Mouse (Mus musculus): Measurements from ENCODE around the gene Smap1. TPM values are rescaled to one million over a fixed set of nuclear protein-coding genes. Genes with fewer than 3 reads are reported as not detected.

The Smap1 gene
- 43.9 TPM for polyA plus RNA-seq (2014; fragmentation: Illumina TruSeq; extraction: RNeasy Lipid Tissue Mini Kit (QIAGEN cat#74804); ENCODE audit: low read depth, low replicate concordance)

GRCm38 (mm10) chr1:23921711-23922529 lies at the start of gene Smap1:
Smap1 (minus strand) TSS chr1:23922317.

Other genes starting within 250 kb of the Smap1 start
- not detected for gene B3gat2, start 160.6 kb downstream of the Smap1 start, polyA plus RNA-seq (2014; fragmentation: Illumina TruSeq; extraction: RNeasy Lipid Tissue Mini Kit (QIAGEN cat#74804); ENCODE audit: low read depth, low replicate concordance)
- 36.1 TPM for gene Sdhaf4, start 83.3 kb upstream of the Smap1 start, polyA plus RNA-seq (2014; fragmentation: Illumina TruSeq; extraction: RNeasy Lipid Tissue Mini Kit (QIAGEN cat#74804); ENCODE audit: low read depth, low replicate concordance)
- gene Fam135a, start 178.0 kb upstream of the Smap1 start, polyA plus RNA-seq (2014; fragmentation: Illumina TruSeq; extraction: RNeasy Lipid Tissue Mini Kit (QIAGEN cat#74804); ENCODE audit: low read depth, low replicate concordance) = 14.0 TPM

Measured in adipose tissue, adult 10 weeks (tissue).